Mouse (Mus musculus) retina, postnatal 1 day (tissue): ENCODE results near the gene Slco2a1.

Experiments used
- DNase-seq: peaks from one replicate; pipeline ENCODE4 v3.0.0-alpha.2; 2012

Slco2a1 gene

GRCm38 (mm10) chr9:103090116-103090875, 101.8 kb downstream of the Slco2a1 start:
- DNase-seq, result no peak

GRCm38 (mm10) chr9:103091039-103091883, 102.7 kb downstream of the Slco2a1 start:
- DNase-seq, result no peak

- peak; percentile 90 for DNase-seq
Measured at GRCm38 (mm10) chr9:103092248-103092647, 103.7 kb downstream of the Slco2a1 start.

- DNase-seq, result no peak
Measured at GRCm38 (mm10) chr9:103093681-103094080, 105.2 kb downstream of the Slco2a1 start.

GRCm38 (mm10) chr9:103108341-103108798, 119.9 kb downstream of the Slco2a1 start:
- DNase-seq, result peak; percentile 80

- DNase-seq, result peak; percentile 62
Measured at GRCm38 (mm10) chr9:103108943-103109670, 120.6 kb downstream of the Slco2a1 start.

- no peak for DNase-seq
Measured at GRCm38 (mm10) chr9:103109911-103110310, 121.4 kb downstream of the Slco2a1 start.

- no peak for DNase-seq
Measured at GRCm38 (mm10) chr9:103110727-103111501, 122.4 kb downstream of the Slco2a1 start.

GRCm38 (mm10) chr9:103111621-103112470, 123.3 kb downstream of the Slco2a1 start, which contains the start of gene Rab6b:
Rab6b (plus strand) TSS chr9:103111787.
- peak; percentile 87 for DNase-seq

- peak; percentile 62 for DNase-seq
Measured at GRCm38 (mm10) chr9:103112471-103113271, 124.2 kb downstream of the Slco2a1 start.

GRCm38 (mm10) chr9:103113351-103113750, 124.8 kb downstream of the Slco2a1 start:
- DNase-seq, result no peak

- DNase-seq, result no peak
Measured at GRCm38 (mm10) chr9:103114326-103114725, 125.8 kb downstream of the Slco2a1 start.

GRCm38 (mm10) chr9:103114901-103115300, 126.4 kb downstream of the Slco2a1 start:
- DNase-seq, result no peak

GRCm38 (mm10) chr9:103116941-103117340, 128.4 kb downstream of the Slco2a1 start:
- DNase-seq, result no peak

- DNase-seq, result no peak
Measured at GRCm38 (mm10) chr9:103117495-103117894, 129.0 kb downstream of the Slco2a1 start.

GRCm38 (mm10) chr9:103117951-103118350, 129.4 kb downstream of the Slco2a1 start:
- DNase-seq, result no peak

GRCm38 (mm10) chr9:103118651-103119275, 130.3 kb downstream of the Slco2a1 start:
- no peak for DNase-seq

- DNase-seq, result no peak
Measured at GRCm38 (mm10) chr9:103119781-103120180, 131.3 kb downstream of the Slco2a1 start.

GRCm38 (mm10) chr9:103120231-103120630, 131.7 kb downstream of the Slco2a1 start:
- DNase-seq, result peak; percentile 39

GRCm38 (mm10) chr9:103121546-103121945, 133.0 kb downstream of the Slco2a1 start:
- no peak for DNase-seq
